Mouse (Mus musculus) gastrocnemius, adult 8-10 months (tissue): ENCODE data around the gene Nkain2. TPM values are rescaled to one million over a fixed set of nuclear protein-coding genes. Genes with fewer than 3 reads are reported as not detected.
"Not testable (repeated sequence)": the region's sequence is repeated elsewhere in the genome, so short reads cannot be mapped to it uniquely, and the experiment has no call there.

ENCODE experiments used
- DNase-seq, 2 experiments: peaks; one replicate each; pipeline ENCODE4 v3.0.0; 2022; ENCODE audit warnings: low spot score in 2 of 2
- total RNA-seq, 4 experiments: library from RNA; stranded (reverse); gene quantifications; 2 replicates each; pipeline ENCODE4 v1.2.4; 2022

Gene Nkain2
- total RNA-seq: 1 to 10 TPM in 1 of 4 experiments, under 1 TPM in 2, not detected in 1; 0.46 to 1.3 (median 0.61) TPM

DNA sequence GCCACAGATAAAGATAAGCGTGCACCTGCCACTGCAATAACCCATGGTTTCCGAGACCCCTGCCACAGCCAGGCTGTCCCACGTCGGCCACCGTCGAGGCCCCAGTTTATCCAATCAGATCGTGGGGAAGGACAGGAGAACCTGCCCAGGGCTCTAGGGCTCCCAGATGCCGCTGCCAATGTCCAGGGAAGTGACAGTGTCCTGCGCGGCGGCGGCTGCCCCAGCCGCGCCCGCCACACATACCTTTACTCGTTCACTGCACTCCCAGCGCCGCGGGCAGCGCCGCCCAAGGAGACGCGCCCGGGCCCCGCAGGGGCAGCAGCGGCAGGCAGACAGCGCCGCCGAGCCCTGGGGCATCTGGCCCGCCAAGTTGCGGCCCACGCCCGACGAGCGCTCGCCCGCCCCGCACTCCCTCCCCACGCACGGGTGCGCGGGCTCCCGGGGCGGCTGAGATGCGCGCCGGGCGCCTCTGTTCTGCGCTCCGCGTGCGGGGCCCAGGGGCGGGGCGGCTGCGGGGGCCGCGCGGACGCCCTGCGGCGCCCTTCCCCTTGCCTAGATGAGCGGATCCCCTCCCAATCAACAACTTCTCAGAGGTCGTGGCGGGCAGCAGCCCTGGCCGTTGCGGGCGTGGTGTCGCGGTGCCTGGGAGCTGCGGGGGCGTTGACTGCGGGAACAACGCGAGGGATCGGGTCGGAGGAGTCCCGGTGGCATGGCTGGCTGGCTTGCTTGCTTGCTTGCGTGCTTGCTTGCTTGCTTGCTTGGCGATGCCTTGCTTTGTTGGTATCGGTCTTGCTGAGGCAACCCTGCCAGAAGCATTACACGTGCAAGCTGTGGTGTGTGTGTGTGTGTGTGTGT, at the start of gene Nkain2:
Gene Nkain2, minus strand, starts transcription at position 811 of the 855 bp plus-strand sequence.
- peak; percentile 3 to 12 for DNase-seq

DNA sequence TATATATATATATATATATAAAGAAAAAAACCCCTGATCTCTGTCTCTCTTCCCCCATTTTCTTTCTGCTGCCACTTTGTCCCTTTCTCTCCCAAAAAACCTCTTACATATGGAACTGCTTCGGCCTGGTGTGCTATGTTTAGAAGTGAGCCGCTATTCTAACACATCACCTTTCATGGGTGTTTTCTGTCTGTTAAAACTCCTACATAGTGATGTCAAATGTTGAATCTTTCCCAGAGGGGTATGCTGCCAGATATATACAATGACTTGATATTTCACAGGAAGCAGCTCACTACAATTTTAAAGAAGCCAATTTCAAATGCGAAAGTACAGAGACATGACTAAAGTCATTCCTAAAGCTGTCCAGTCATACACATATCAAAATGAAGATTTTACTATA, 49.6 kb upstream of the Nkain2 start:
- DNase-seq: no peak

DNA sequence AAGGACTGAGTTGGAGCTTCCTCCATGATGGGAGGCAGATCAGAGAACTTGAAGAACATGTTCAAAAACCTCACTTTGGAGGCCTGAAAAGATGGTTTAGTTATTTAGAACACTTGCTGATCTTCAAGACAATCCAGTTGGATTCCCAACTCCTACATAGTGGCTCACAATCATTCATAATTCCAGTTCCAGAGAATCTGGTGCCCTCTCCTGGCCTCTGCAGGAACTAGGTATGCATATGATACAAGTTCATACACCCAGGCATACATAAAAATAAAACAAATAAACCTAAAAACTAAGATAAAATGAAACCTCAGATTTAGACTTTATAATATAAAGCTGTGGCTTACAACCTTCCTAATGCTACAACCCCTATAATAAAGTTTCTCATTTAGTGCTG, 4.8 kb upstream of the Nkain2 start:
- DNase-seq: no peak

DNA sequence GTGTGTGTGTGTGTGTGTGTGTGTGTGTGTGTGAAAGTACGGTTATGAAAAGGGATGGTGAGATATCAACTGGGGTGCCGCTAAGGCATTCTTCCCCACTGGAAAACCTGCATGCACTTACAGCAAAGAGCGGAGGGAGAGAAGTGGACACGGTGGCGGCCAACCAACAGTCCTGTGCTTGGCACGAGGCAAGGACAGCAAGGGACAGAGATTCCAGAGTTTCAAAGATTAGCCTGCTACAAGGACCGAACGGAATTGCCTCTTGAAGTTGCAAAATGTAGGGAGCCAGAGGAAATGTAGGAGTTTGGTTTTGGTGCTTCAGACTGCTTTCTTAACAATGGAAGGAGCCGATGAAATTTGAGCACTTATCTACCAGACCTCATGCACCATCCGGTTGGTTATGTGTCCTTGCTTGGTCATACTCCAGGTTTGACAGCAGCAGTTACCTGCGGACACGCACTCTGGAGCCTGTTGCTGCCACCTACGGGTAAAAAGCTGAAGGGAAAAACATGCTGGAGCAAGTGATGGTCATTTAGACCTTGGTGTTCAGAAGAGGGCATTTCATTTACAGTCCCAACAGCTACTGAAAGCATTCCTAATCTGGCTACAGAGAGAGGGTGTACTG, 357 bp upstream of the Nkain2 start:
- DNase-seq: peak; percentile 5 to 11

DNA sequence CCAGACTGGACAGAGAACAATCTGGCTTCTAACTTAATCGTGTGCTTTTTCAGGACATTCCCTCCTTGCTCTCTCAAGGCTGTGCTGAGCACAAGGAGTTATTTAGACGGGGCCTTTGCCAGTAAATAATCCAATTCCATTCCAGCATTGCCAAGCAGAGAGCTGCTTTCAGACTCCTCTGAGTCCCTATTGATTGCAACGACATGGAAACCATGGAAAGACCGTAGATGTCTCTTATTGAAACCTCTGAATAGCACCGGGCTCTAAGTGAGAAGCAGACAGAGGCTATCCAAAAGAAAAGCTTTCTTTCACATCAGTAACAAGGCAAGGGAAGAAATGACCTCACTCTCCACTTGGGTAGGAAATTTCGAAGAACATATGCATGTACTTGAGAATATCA, 8.3 kb downstream of the Nkain2 start:
- no peak for DNase-seq

DNA sequence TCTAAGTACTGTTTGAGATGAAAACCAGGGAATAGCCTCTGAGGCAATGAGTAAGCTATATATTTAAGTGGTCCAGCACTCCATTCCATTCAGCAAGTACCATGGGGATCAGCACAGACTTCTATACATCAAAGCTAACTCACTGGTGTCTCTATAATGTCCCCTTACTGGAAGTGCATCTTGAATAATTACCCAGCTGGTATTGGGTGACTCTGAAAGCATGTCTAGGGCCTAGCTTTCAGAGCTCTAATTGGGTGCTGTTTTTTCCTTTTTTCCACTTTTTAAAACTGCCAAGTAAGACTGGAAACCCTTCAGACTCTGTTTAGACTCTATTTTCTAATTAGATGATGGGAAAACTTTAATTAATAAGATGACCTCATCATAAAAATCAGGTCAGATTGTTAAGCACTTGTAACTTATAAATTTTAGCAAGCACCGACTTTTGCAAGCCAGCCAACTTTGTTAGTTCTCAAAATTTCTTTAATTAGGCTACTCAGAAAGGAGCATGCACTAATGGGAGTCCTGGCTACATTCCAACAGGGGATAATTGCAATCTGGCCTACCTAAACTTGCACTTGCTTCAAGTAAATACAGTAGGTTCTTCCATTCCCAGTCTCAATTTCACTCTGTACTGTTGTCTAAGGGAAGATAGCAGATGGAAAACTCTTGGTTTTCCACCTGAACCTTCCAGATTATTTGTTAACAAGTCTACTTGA, 19.4 kb downstream of the Nkain2 start:
- DNase-seq: no peak

DNA sequence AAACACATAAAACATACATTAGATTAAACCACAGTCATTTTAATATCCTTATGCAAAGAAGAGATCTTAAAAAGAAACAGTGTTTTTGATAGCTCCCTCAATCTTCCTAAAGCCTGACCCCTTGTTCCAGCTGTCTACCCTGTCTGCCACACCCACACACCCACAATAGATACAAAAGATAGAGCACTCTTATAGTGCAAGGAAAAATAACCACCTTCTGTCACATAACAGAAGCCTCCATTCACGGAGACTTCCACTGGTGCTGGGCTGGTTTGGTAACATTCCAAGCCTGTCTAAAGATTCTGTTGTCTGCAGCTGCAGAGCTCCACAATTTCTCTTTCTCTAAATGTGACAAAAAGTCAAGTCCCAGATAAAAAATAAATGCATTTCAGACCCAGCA, 20.7 kb downstream of the Nkain2 start:
- no peak for DNase-seq

DNA sequence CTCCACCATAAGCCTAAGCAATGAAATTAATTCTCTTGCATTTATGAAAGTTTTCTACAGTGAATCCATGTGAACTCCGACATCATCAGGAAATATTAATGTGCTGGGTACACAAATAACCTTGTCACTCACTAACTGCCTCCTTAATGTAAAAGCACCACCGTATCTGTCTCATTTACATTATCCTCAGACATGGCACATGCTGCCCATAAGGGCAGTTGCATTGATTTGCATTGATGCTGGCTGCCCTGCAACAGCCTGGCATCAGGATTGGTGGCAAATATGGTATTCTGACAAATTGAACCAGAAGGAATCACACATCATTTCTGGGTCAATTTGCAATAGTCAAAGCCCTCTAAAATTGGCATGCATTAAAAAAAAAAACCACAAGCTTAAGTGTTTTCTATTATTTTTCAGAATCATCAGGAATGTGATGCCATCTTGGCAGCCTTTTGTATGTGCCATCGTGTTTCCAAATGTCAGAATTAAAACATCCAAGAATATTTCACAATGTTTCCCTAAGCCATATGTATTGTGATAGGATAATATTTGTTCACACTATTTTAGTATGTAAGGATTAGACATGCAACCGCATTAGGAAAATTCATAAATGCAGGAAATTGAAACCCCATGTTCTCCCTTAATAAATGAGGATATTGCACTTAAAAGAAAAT, 74.9 kb downstream of the Nkain2 start:
- DNase-seq: no peak

DNA sequence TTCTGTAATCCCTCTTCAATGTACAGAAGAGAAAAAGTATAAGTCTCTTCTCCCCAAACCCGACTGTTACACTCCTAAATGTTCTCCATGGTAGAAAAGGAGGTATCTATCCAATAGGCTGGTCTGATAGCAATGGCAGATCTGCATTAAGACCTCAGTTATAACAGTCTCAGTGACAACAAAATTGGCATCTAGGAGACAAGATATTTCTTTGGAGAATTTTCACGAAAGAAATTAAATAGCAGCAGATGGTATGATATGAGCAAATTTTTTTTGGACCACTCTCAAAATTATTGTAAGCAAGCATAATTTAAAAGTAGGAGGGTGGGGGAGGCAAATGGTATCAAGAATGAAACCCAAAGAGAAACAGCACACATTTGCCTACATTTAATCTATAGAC, 94.0 kb downstream of the Nkain2 start:
- DNase-seq: no peak

DNA sequence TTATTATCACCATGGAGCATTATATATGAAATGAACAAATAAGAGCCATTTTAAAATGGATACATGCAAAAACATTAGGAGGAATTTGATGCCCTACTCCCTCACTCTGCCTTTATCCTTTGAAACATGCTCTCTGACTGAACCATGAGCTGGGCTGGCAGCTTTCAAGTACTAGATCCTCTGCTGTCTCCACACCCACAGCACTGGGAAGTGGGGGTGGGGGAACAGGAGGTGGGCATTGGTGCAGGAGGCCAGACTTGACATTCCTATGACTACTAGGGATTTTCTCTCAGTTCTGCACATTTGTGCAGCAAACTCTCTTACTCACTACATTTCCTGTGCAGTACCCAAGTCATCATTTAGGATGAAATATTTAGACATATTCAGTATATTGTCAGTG, 99.7 kb downstream of the Nkain2 start:
- DNase-seq: no peak

DNA sequence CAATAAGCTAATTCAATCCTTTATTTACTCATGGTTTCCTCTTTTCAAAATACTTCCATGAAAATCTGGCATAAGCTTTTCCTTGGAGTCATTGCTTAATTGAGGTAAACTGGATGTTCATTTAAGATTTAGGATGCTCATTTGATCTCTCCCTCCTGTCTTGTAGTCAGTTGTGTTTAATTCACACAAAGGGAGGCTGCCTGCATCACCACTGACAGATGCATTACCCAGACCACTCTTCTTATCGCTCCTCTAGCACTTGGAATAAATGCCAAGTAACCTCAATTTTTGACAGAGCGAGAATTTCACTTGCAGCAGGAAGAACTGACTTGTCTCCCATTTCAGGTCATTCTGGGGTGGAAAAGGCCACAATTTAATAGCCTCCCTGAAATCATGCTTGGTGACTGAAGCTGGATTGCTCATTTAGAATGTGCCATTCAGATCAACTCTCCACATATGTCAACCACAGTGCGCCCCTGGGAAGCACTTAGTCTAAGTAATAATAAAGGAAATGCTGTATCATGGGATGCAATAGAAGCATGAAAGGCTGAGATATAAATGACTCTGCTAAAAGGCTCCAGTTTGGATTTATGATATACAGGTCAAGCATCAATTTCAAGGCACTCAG, 107.4 kb downstream of the Nkain2 start:
- no peak for DNase-seq

DNA sequence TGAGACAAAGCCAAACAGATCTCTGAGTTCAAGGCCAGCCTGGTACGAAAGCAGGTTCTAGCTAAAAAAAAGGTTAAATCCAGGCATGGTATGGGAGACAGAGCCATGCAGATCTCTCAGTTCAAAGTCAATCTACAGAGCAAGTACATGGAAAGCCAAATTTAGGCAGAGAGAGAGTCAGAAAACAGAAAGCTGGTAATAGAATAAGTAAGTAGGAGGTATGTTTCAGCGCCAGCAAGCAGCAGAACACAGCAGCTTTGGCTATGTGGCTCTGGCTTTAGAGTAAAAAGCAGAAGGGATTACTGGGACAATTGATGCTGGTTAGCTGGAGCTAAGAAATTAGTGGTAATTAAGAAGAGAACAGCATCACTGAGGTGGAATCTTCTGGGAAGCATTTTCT, 151.3 kb downstream of the Nkain2 start:
- no peak for DNase-seq

DNA sequence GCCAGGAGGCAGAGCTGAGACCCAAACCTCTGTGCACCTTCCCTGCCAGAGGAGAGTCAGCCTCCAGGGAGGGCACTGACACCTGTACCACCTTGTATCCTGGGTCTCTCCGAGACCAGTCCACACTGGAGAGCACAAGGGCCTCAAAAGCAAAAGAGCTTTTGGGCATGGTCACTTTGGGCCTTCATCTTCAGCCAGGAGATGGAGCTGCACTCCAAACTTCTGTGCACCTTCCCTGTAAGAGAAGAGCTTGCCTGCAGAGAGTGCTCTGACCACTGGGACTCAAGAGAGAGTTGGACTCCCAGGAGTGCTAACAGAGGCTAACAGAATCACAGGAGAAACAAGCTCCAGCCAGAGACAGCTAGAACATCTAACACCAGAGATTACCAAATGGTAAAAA, 183.7 kb downstream of the Nkain2 start:
- not testable (repeated sequence) for DNase-seq

DNA sequence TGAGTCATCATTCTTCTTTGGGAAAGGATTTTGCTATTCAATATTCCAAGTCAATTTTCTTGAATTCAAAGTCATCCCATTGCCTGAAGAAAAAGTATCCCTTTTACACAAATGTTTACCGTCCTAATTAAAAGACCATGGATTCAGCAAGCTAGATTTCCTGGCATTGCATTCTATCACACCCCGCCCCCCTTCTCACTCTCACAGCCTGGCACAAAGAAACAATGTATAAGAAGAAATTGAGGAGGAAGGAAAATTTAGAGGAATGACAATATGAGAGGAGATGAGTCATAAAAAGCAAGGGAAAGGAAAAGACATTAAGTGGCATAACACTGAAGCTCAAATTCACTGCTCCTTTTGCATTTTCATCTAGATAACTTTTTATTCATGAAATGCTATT, 193.6 kb downstream of the Nkain2 start:
- no peak for DNase-seq

DNA sequence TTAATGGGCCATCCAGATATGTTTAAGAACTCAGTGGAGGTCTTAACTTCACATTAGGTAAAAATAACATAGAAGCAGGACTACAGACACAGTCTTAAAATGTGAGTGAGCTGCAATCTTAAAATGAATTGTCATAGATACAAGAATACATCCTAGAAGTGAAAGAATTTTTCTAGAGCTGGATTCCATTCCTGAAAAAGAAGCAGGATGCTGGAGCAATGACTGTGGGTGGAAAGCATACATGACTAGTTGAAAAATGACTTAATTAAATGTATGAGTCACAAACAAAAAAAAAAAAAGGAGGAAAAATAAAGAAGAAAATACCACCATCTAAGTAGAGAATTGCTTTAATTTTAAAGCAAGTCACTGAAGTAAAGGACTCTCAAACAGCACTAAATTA, 205.7 kb downstream of the Nkain2 start:
- DNase-seq: no peak

DNA sequence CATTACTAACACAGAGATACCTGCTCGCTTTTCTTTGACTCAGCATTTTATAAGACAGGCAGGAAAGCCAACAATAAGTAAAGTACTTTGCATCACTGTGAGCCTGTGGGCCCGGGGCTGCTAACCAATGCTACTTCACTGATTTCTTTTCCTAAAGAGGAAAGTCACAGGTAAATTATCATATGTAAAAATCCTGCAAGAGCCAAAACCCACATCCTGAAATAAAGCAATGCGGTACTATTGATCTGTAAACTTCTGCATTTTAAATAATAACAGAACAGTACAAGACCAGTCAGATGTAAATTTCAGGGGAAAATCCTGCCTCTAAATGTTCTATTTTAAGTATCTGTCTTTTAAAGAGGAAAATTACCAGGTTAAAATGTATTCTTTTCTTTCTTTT, 250.0 kb downstream of the Nkain2 start:
- DNase-seq: no peak

DNA sequence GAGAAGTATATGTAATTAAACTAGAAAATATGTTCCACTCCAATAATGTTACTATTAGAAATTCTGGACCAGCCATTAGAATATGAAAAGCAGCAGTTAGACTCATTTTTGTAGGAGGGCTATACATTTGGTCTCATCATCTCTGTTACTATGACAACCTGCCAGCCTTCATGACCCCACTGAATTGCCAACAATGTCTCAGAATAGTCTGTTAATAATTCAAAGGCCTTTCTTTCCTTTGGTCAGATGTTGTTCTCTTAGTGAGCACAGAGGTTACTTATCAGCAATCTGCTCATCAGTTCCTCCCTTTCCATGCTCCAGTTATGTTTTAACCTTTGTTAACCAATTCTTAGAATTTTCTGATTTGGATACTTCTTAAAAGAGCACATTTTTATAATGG, 251.1 kb downstream of the Nkain2 start:
- DNase-seq: no peak

DNA sequence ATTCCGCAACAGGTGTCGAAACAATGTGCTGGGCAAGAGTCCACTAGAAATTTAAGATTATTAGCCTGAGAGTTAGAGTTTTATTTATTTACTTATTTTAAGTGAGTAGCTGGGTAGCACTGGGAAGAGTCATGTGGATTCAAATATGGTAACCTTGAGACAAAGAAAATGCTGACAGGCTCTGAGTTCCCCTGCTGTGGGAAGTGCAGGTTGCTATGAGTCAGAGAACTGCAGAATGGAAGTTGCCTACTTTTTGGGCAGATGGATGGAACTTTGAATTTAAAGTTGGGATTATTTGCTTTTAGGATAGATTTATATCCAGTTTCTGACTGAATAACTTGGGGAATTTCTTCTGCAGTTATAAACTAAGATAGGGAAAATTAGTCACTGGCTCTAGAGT, 259.2 kb downstream of the Nkain2 start:
- no peak for DNase-seq

DNA sequence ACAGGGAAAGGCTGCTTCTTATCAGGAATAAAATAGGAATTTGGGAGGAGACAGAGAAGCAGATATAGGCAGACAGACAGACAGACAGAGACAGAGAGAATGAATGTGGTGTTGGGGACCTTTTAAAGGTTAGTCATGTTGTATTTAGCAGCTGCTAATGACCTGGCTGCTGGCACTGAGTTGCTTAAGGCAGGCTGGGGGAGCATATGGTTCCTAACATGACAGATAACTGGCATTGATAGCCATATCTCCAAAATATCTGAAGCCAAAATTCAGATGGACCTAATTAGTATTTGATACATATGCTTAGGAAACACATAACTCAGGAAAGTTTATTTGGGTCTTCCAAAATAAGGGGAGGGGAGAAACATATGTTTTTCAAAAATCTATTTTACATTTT, 285.8 kb downstream of the Nkain2 start:
- no peak for DNase-seq

DNA sequence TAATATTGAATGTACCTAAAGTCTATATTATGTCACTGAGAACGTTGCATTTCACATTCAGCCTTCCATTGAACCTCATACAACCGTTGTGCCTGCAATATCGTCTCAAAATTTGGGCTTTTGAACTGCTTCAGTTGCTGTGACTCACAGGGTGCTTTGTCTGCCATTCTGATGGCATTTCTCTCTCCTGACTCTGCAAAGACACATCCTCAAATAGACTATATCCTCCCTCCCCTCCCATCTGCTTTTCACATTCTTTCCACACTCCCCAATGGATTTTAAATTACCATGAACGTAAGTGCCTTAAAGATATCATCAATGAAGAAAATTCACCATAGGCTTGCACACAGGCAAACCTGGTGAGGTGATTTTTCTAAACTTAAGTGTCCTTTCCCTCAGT, 287.5 kb downstream of the Nkain2 start:
- no peak for DNase-seq

DNA sequence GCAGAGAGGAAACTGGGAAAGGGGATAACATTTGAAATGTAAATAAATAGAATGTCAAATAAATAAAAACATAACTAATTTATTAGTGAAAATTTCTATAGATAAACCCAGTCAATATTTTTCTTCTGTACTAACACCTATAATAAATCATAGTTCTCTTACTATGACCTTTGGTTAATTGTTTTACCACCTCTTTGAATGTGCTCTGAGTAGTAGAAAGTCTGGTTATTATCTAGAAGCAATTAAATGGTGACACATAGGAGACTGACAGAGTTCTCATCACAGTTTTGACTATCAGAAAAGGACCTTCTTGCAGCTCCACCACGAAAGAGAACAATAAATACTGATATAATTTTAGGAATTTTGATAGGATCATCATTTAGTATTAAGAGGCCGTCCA, 295.3 kb downstream of the Nkain2 start:
- DNase-seq: no peak

DNA sequence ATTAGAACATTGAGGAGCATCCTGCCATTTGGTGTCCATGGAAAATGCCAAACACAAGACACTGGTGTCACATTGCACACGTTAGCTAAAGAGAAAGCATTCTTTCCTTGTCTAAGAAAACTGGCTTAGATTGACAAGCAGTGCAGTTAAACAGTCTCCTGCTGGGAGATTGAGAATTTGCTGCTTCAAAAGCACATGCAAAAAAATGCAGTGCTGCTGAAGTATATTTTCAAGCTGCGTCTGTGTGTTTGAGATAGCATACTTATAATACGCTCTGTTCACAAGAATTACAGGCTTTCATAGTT, 313.0 kb downstream of the Nkain2 start:
- DNase-seq: no peak
